Mouse (Mus musculus): ENCODE results near the gene Fbxw9.

The Fbxw9 gene

GRCm38 (mm10) chr8:85059879-85060616 is at the start of gene Fbxw9:
TSS of gene Fbxw9 (plus strand) at chr8:85060055.
- peak; percentile 93 for DNase-seq (ENCODE audit: low read depth, low spot score)

GRCm38 (mm10) chr8:85011242-85011641 is 48.6 kb upstream of the Fbxw9 start:
- no peak for DNase-seq (ENCODE audit: low read depth, low spot score)

GRCm38 (mm10) chr8:85013230-85013840 is 46.5 kb upstream of the Fbxw9 start:
- peak; percentile 83 for DNase-seq (ENCODE audit: low read depth, low spot score)

- no peak for DNase-seq (ENCODE audit: low read depth, low spot score)
These were observed 45.4 kb upstream of the Fbxw9 start, which contains the start of gene Best2 for GRCm38 (mm10) chr8:85014431-85014830. TSS of gene Best2 (minus strand) at chr8:85014531.

- no peak for DNase-seq (ENCODE audit: low read depth, low spot score)
These were observed 43.1 kb upstream of the Fbxw9 start for GRCm38 (mm10) chr8:85016724-85017123.

- DNase-seq (ENCODE audit: low read depth, low spot score), result no peak
These were observed 42.6 kb upstream of the Fbxw9 start for GRCm38 (mm10) chr8:85017209-85017608.

GRCm38 (mm10) chr8:85021514-85022055 is 38.3 kb upstream of the Fbxw9 start:
- DNase-seq (ENCODE audit: low read depth, low spot score), result no peak

- DNase-seq (ENCODE audit: low read depth, low spot score), result no peak
These were observed 36.0 kb upstream of the Fbxw9 start for GRCm38 (mm10) chr8:85023846-85024245.

GRCm38 (mm10) chr8:85025098-85025932 is 34.5 kb upstream of the Fbxw9 start, which contains the start of gene Asna1:
TSS of gene Asna1 (minus strand) at chr8:85025281.
- DNase-seq (ENCODE audit: low read depth, low spot score), result peak; percentile 94

GRCm38 (mm10) chr8:85026670-85027515 is 33.0 kb upstream of the Fbxw9 start, which contains the start of gene Trir:
TSS of gene Trir (plus strand) at chr8:85026823.
- peak; percentile 98 for DNase-seq (ENCODE audit: low read depth, low spot score)

GRCm38 (mm10) chr8:85027516-85027855 is 32.4 kb upstream of the Fbxw9 start:
- DNase-seq (ENCODE audit: low read depth, low spot score), result peak; percentile 49

- peak; percentile 40 for DNase-seq (ENCODE audit: low read depth, low spot score)
These were observed 31.9 kb upstream of the Fbxw9 start for GRCm38 (mm10) chr8:85027922-85028321.

GRCm38 (mm10) chr8:85029271-85029670 is 30.6 kb upstream of the Fbxw9 start:
- DNase-seq (ENCODE audit: low read depth, low spot score), result no peak

GRCm38 (mm10) chr8:85032622-85033311 is 27.1 kb upstream of the Fbxw9 start:
- no peak for DNase-seq (ENCODE audit: low read depth, low spot score)

- DNase-seq (ENCODE audit: low read depth, low spot score), result peak; percentile 17
These were observed 26.0 kb upstream of the Fbxw9 start for GRCm38 (mm10) chr8:85033867-85034266.

GRCm38 (mm10) chr8:85034764-85035163 is 25.1 kb upstream of the Fbxw9 start:
- DNase-seq (ENCODE audit: low read depth, low spot score), result peak; percentile 85

- no peak for DNase-seq (ENCODE audit: low read depth, low spot score)
These were observed 24.6 kb upstream of the Fbxw9 start for GRCm38 (mm10) chr8:85035165-85035727.

- peak; percentile 73 for DNase-seq (ENCODE audit: low read depth, low spot score)
These were observed 24.0 kb upstream of the Fbxw9 start for GRCm38 (mm10) chr8:85035728-85036310.

GRCm38 (mm10) chr8:85036381-85036717 is 23.5 kb upstream of the Fbxw9 start:
- DNase-seq (ENCODE audit: low read depth, low spot score), result no peak

Measured in A20 (cell line).